Mouse (Mus musculus): ENCODE measurements around the gene Armc5.

GRCm38 (mm10) chr7:128271496-128271895 lies 34.4 kb downstream of the Armc5 start:
- TF ChIP-seq CTCF (IDR thresholded peaks at IDR 0.05; ENCODE audit: low read depth), result no peak
- no peak for TF ChIP-seq EP300 (IDR thresholded peaks at IDR 0.05; ENCODE audit: low read depth)
